Mouse (Mus musculus): ENCODE measurements around the gene Trio. TPM values are rescaled to one million over a fixed set of nuclear protein-coding genes. Genes with fewer than 3 reads are reported as not detected.

Gene Trio
- polyA plus RNA-seq, 1 experiment, result 56.3 TPM

- TF ChIP-seq USF1 (IDR thresholded peaks at IDR 0.05; ENCODE audit: low read depth) (peak; percentile 31), MYOD1 (IDR thresholded peaks at IDR 0.05; ENCODE audit: control insufficient read depth in 1 of 3, insufficient read length in 2 of 3, low read depth in 2 of 3) (no peak), MAX (IDR thresholded peaks at IDR 0.05; ENCODE audit: low read depth) (peak; percentile 39), REST (IDR thresholded peaks at IDR 0.05; ENCODE audit: insufficient read depth, insufficient read length) (no peak)
- Histone ChIP-seq H3K4me3 (no peak overlapping the region), H3K36me3 (ENCODE audit: control insufficient read depth, insufficient read depth) (no peaks in the 10 kb centered on the region), H3K4me2 (ENCODE audit: low read depth) (peak overlapping the region; percentile 83), H3K27me3 (ENCODE audit: control insufficient read depth, insufficient read depth, insufficient read length) (no peaks in the 10 kb centered on the region), H3ac (ENCODE audit: control insufficient read depth, insufficient read length) (no peak overlapping the region), H3K79me2 (ENCODE audit: control insufficient read depth, insufficient read depth) (peaks cover 99% of the 10 kb centered on the region)
Measured at GRCm38 (mm10) chr15:27923987-27924341, 101.7 kb downstream of the Trio start.

GRCm38 (mm10) chr15:27923280-27923986, 102.2 kb downstream of the Trio start:
- H3K79me2 ChIP-seq (ENCODE audit: control insufficient read depth, insufficient read depth), result peaks cover 99% of the 10 kb centered on the region
- peak overlapping the region; percentile 83 for H3K4me2 ChIP-seq (ENCODE audit: low read depth)
- no peak overlapping the region for H3K4me3 ChIP-seq
- no peak overlapping the region for H3ac ChIP-seq (ENCODE audit: control insufficient read depth, insufficient read length)
- no peaks in the 10 kb centered on the region for H3K27me3 ChIP-seq (ENCODE audit: control insufficient read depth, insufficient read depth, insufficient read length)
- TF ChIP-seq REST (IDR thresholded peaks at IDR 0.05; ENCODE audit: insufficient read depth, insufficient read length) (no peak), MYOD1 (IDR thresholded peaks at IDR 0.05; ENCODE audit: control insufficient read depth in 1 of 3, insufficient read length in 2 of 3, low read depth in 2 of 3) (peak in 2 of 3 experiments; percentile 50 to 72), TCF3 (IDR thresholded peaks at IDR 0.05; ENCODE audit: insufficient read length, low read depth) (no peak), POLR2AphosphoS2 (IDR thresholded peaks at IDR 0.05; ENCODE audit: insufficient read length, low read depth) (peak; percentile 49), MAX (IDR thresholded peaks at IDR 0.05; ENCODE audit: low read depth) (no peak), POLR2A (IDR thresholded peaks at IDR 0.05; ENCODE audit: insufficient read length, low read depth) (peak; percentile 24), CEBPB (IDR thresholded peaks at IDR 0.05; ENCODE audit: insufficient read depth, poor library complexity, severe bottlenecking) (no peak), SRF (IDR thresholded peaks at IDR 0.05; ENCODE audit: control insufficient read depth, insufficient read length, low read depth) (no peak), MYOG (IDR thresholded peaks at IDR 0.05; ENCODE audit: control insufficient read depth in 1 of 3, insufficient read depth in 1 of 3, insufficient read length in 2 of 3, low read depth in 2 of 3) (peak in 2 of 3 experiments; percentile 46 to 72), TCF12 (IDR thresholded peaks at IDR 0.05; ENCODE audit: insufficient read depth, poor library complexity, severe bottlenecking) (no peak), USF1 (IDR thresholded peaks at IDR 0.05; ENCODE audit: low read depth) (no peak), E2F4 (IDR thresholded peaks at IDR 0.05; ENCODE audit: insufficient read depth) (no peak)
- peaks cover 4% of the 10 kb centered on the region for H3K36me3 ChIP-seq (ENCODE audit: control insufficient read depth, insufficient read depth)

GRCm38 (mm10) chr15:27920751-27921150, 104.9 kb downstream of the Trio start:
- Histone ChIP-seq H3K4me3 (no peak overlapping the region), H3K4me2 (ENCODE audit: low read depth) (no peak overlapping the region), H3ac (ENCODE audit: control insufficient read depth, insufficient read length) (no peak overlapping the region), H3K27me3 (ENCODE audit: control insufficient read depth, insufficient read depth, insufficient read length) (no peaks in the 10 kb centered on the region), H3K36me3 (ENCODE audit: control insufficient read depth, insufficient read depth) (peaks cover 24% of the 10 kb centered on the region), H3K79me2 (ENCODE audit: control insufficient read depth, insufficient read depth) (peaks cover 80% of the 10 kb centered on the region)
- TF ChIP-seq E2F4 (IDR thresholded peaks at IDR 0.05; ENCODE audit: insufficient read depth), result no peak
- TF ChIP-seq REST (IDR thresholded peaks at IDR 0.05; ENCODE audit: insufficient read depth, insufficient read length), result no peak
- no peak for TF ChIP-seq MAX (IDR thresholded peaks at IDR 0.05; ENCODE audit: low read depth)
- no peak for TF ChIP-seq MYOG (IDR thresholded peaks at IDR 0.05; ENCODE audit: control insufficient read depth in 1 of 3, insufficient read depth in 1 of 3, insufficient read length in 2 of 3, low read depth in 2 of 3)

GRCm38 (mm10) chr15:27919540-27919939, 106.1 kb downstream of the Trio start:
- TF ChIP-seq POLR2AphosphoS2 (IDR thresholded peaks at IDR 0.05; ENCODE audit: insufficient read length, low read depth) (no peak), CEBPB (IDR thresholded peaks at IDR 0.05; ENCODE audit: insufficient read depth, poor library complexity, severe bottlenecking) (no peak), POLR2A (IDR thresholded peaks at IDR 0.05; ENCODE audit: insufficient read length, low read depth) (no peak), SRF (IDR thresholded peaks at IDR 0.05; ENCODE audit: control insufficient read depth, insufficient read length, low read depth) (no peak), USF1 (IDR thresholded peaks at IDR 0.05; ENCODE audit: low read depth) (no peak), E2F4 (IDR thresholded peaks at IDR 0.05; ENCODE audit: insufficient read depth) (no peak), MYOG (IDR thresholded peaks at IDR 0.05; ENCODE audit: control insufficient read depth in 1 of 3, insufficient read depth in 1 of 3, insufficient read length in 2 of 3, low read depth in 2 of 3) (no peak), MAX (IDR thresholded peaks at IDR 0.05; ENCODE audit: low read depth) (no peak), MYOD1 (IDR thresholded peaks at IDR 0.05; ENCODE audit: control insufficient read depth in 1 of 3, insufficient read length in 2 of 3, low read depth in 2 of 3) (no peak)
- no peaks in the 10 kb centered on the region for H3K27me3 ChIP-seq (ENCODE audit: control insufficient read depth, insufficient read depth, insufficient read length)
- no peak overlapping the region for H3ac ChIP-seq (ENCODE audit: control insufficient read depth, insufficient read length)
- no peak overlapping the region for H3K4me3 ChIP-seq
- H3K4me2 ChIP-seq (ENCODE audit: low read depth), result no peak overlapping the region
- peaks cover 29% of the 10 kb centered on the region for H3K36me3 ChIP-seq (ENCODE audit: control insufficient read depth, insufficient read depth)
- H3K79me2 ChIP-seq (ENCODE audit: control insufficient read depth, insufficient read depth), result peaks cover 71% of the 10 kb centered on the region

GRCm38 (mm10) chr15:27918798-27919197, 106.8 kb downstream of the Trio start:
- H3K27me3 ChIP-seq (ENCODE audit: control insufficient read depth, insufficient read depth, insufficient read length), result no peaks in the 10 kb centered on the region
- H3ac ChIP-seq (ENCODE audit: control insufficient read depth, insufficient read length), result no peak overlapping the region
- peaks cover 63% of the 10 kb centered on the region for H3K79me2 ChIP-seq (ENCODE audit: control insufficient read depth, insufficient read depth)
- H3K36me3 ChIP-seq (ENCODE audit: control insufficient read depth, insufficient read depth), result peaks cover 29% of the 10 kb centered on the region
- H3K4me2 ChIP-seq (ENCODE audit: low read depth), result no peak overlapping the region
- H3K4me3 ChIP-seq, result no peak overlapping the region
- TF ChIP-seq USF1 (IDR thresholded peaks at IDR 0.05; ENCODE audit: low read depth), result no peak
- TF ChIP-seq MYOD1 (IDR thresholded peaks at IDR 0.05; ENCODE audit: control insufficient read depth in 1 of 3, insufficient read length in 2 of 3, low read depth in 2 of 3), result peak in 1 of 3 experiments; percentile 72
- TF ChIP-seq MYOG (IDR thresholded peaks at IDR 0.05; ENCODE audit: control insufficient read depth in 1 of 3, insufficient read depth in 1 of 3, insufficient read length in 2 of 3, low read depth in 2 of 3), result peak in 2 of 3 experiments; percentile 23 to 61

Data from myocyte (in vitro differentiated cells).